Mouse (Mus musculus) left cerebral cortex, adult 8-10 months (tissue): ENCODE results near the gene Helz2. TPM values are rescaled to one million over a fixed set of nuclear protein-coding genes. Genes with fewer than 3 reads are reported as not detected.

Source experiments
- DNase-seq, 2 experiments: peaks; one replicate each; pipeline ENCODE4 v3.0.0; 2022; ENCODE audit warnings: low spot score in 2 of 2
- total RNA-seq, 4 experiments: library from RNA; stranded (reverse); gene quantifications; 2 replicates each; pipeline ENCODE4 v1.2.4; 2022

The Helz2 gene
- 1 to 10 TPM; 2.3 to 3.5 (median 2.5) TPM for total RNA-seq

DNA sequence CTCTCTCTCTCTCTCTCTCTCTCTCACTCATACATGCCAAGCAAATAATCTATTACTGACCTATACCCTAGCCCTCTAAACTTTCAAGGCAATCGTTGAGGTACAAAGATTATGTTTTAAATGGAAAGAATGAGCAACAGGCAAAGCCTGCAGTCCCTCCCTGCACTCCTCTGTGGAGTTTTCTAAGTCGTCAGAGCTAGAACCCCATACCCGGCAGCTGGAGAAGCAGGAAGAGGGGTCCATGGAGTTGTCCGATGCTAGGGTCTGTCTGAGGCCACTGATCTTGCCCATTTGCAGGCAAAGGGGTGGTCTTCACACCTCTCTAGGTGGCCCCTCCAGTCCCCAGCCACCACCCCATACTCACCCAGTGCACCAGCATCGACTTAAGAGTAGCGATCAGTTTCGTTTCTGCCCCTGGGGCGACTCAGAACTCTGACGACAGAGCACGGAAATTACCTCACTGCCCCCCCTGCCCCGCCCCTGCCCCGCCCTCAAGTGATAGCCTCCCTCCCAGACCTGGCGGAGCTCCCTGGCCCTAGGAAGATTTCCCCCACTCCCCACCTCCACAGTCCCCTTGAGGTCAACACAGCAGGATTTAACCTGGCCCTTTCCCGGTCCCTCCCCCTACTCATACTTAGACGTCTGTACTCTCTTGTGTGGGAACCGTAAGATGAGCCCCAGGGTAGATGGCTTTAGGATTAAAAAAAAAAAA lies at the start of gene Helz2:
Helz2 (minus strand) TSS at position 426 of the 712 bp plus-strand sequence.
- DNase-seq, result no peak

DNA sequence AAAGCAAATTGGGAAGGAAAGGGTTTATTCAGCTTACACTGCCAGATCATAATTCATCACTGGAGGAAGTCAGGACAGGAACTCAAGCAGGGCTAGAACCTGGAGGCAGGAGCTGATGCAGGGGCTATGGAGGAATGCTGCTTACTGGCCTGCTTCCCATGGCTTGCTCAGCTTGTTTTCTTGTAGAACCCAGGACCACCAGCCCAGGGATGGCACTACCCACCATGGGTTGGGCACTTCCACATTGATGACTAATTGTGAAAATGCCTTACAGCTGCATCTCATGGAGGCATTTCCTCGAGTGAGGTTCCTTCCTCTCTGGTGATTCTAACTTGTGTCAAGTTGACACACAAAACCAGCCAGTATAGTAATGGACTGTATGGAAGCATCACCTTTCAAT lies 49.1 kb upstream of the Helz2 start:
- DNase-seq, result no peak

DNA sequence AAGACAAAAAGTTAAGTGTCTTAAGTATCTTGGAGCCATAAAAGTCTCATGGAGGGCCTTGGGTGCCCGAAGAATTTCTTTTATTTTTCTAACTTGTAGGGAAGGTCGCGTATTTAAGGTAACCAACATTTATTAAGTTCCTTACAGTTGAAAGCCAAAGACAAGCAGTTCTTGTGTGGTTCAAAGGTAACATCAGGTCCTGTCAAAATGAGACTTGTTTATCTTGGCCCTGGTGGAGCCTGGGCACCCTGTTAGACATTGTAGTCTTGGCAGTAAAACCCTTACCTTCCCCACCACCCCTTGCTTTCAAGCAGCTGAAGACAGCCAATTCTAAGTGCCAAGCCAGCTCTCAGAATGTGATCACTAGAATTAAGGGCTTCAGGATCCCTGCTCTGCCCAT lies 46.9 kb upstream of the Helz2 start:
- no peak for DNase-seq

DNA sequence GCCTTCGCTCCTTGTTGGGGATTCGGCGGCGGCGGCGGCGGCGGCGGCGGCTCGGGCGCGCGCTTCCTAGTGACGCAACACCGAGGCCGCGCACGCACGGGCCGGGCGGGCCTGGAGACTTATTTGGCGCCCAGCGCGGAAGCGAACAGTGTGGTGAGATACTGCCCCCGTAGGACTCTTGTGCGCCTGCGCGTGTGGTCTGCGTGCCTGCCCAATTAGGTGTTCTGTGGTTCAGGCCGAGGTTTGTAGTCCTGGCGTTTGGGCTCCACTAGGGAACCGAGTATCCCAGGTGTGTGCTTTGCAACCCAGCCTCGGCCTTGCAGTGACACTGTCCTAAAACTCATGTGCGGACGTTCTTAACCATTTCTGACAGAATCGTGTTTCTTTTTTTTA lies 46.1 kb upstream of the Helz2 start, which contains the start of gene Gmeb2:
Gmeb2 (minus strand) TSS at position 78 of the 393 bp plus-strand sequence.
- DNase-seq, result peak; percentile 82 to 95

DNA sequence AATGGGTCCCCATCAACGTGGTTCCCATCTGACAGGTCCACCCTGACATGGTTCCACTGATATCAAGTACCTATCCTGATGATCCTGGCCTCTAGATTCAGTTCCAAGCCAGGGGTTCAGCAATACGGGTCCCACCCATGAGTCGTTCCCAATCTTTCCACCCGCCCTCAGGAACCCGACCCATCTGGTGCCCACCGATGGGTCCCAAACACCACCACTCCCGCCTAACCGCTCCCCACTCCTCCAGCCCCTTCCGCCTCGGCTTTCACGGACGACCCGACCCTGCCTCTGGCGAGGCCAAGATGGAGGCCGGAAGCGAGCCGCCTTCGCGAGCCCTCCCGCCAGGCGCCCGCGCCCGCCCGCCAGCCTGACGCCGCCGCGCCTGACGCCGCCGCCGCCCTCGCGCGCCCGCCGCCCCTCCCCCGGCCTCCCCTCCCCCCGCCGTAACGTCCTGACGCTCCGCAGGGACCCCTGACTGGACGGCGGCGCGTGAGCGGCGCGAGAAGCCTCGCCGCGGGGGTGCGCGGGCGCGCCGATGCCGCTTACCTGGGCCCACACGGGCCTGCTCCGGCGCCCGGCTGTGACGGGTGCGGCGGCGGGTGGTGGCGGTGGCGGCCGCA lies 45.6 kb upstream of the Helz2 start:
- no peak for DNase-seq

GRCm38 (mm10) chr2:181286629-181287337 lies 45.0 kb upstream of the Helz2 start:
- DNase-seq, result no peak

DNA sequence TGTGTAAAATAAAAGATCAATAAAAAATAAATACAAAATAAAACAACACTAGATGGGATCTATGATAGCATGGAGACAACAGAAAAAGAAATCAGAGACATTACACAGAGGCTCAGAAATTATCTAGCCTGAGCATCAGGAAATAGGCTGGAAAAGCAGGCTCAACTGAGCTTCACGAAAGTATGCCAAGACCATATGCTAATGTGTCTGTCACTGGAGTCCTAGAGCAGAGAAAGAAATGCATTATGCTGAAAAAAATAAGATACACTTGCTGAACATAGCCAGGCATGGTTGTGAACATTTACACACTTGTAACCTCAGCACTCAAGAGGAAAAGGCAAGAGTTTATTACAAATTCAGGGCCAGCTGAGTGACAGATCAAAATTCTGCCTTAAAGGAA lies 38.1 kb upstream of the Helz2 start:
- DNase-seq, result no peak

GRCm38 (mm10) chr2:181277866-181278265 lies 36.0 kb upstream of the Helz2 start:
- DNase-seq, result no peak

DNA sequence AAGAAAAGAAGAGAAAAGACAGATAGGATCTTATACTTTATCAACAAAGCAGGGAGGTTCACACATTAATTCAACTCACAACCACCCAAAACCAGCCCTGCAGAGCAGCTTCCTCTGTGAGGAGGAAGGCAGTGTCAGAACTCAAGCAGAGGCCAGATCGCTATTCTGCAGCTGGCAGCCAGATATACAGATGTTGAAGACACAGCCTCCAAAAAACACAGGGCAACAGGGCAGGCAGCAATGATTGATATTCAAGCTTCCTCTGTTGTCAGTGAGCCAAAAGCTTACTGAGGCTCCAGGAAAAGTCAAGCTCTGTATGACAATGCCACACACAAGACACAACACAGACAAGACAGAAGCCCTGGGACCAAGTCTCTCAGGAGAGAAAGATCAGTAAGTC lies 34.9 kb upstream of the Helz2 start:
- DNase-seq, result no peak

DNA sequence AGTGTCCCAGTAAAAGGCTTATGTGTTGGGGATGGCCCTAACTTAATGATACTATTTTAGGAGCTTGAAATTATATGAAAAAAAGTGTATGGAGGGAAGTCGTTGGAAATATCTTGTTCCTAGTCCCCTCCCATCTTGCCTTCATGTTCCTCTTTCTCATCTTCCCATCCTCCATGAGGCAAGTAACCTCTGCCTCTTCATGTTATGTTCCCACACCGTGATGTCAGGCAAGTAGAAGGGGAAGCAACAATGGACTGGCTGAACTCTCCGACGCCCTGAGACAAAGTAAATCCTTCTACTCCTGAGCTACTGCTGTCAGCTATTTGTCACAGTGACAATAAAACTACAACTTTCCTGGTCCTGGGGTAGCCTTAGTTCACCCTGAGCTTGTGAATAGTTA lies 32.8 kb upstream of the Helz2 start:
- DNase-seq, result no peak

GRCm38 (mm10) chr2:181273829-181274228 lies 32.0 kb upstream of the Helz2 start:
- DNase-seq, result no peak

GRCm38 (mm10) chr2:181272092-181272491 lies 30.3 kb upstream of the Helz2 start:
- DNase-seq, result no peak

GRCm38 (mm10) chr2:181266839-181267238 lies 25.0 kb upstream of the Helz2 start:
- DNase-seq, result no peak

GRCm38 (mm10) chr2:181253248-181253647 lies 11.4 kb upstream of the Helz2 start:
- DNase-seq, result no peak

GRCm38 (mm10) chr2:181251841-181252240 lies 10.0 kb upstream of the Helz2 start:
- DNase-seq, result no peak

DNA sequence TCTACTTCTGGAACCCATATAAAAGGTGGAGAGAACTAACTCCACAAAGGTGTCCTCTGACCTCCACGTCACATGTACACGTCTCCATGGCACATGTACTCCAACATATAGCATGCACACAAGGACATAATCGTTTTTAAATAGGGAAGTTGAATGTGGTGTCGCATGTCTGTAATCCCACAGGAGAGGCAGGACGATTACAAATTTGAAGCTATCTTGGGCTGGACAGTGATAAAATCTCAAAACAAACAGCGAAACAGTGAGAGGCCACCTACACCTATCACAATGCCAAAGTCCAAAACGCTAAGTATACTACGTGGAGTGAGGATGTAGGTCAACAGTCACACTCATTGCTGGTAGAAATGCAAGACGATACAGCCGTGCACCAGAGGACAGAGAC lies 7.4 kb upstream of the Helz2 start:
- DNase-seq, result no peak

- DNase-seq, result no peak
Observed at GRCm38 (mm10) chr2:181245031-181245430, 3.2 kb upstream of the Helz2 start.

GRCm38 (mm10) chr2:181243706-181244394 lies 2.0 kb upstream of the Helz2 start:
- DNase-seq, result no peak

DNA sequence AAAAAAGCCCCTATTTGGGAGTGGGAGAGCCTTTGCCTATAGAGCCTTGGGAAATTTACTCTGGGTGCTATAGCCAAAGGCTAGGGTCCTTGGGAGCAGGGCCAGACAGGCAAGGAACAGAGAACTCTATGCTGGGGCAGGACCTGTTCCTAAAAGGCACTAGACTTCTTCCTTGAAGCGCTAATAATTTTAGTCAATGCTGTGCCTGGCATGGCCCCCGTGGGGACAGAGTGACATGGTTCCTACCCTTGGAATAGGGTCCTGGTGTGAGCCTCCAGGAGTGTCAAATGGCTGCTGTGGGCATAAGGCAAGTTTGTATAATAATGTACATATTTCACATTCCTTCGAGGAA lies 463 bp upstream of the Helz2 start:
- no peak for DNase-seq

GRCm38 (mm10) chr2:181240806-181241440 lies 904 bp downstream of the Helz2 start:
- DNase-seq, result no peak

- no peak for DNase-seq
Observed at GRCm38 (mm10) chr2:181239261-181239660, 2.6 kb downstream of the Helz2 start.

DNA sequence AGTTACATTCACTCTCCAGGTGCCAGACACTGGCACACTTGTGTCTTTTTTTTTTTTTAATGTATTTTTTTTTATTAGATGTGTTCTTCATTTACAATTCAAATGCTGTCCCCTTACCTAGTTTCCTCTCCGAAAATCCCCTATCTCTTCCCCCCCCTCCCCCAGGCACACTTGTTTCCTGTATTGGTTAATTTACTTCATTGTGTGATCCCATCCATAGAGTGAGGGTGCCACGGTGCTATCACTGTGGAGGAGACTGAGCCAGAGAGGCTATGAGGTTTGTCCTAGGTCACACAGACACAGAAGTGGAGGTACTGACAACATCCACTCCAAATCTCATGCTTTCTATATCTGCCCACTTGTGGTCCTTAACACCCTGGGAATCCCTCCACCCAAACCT lies 3.0 kb downstream of the Helz2 start:
- no peak for DNase-seq
